Mouse (Mus musculus): Measurements from ENCODE around the gene Tm4sf5. TPM values are rescaled to one million over a fixed set of nuclear protein-coding genes. Genes with fewer than 3 reads are reported as not detected.
"Not testable (repeated sequence)": the region's sequence is repeated elsewhere in the genome, so short reads cannot be mapped to it uniquely, and the experiment has no call there.

Gene Tm4sf5
- not detected for total RNA-seq (2021)
- long read RNA-seq, experiment 1, result 0 reads
- long read RNA-seq, experiment 2, result 0 reads

DNA sequence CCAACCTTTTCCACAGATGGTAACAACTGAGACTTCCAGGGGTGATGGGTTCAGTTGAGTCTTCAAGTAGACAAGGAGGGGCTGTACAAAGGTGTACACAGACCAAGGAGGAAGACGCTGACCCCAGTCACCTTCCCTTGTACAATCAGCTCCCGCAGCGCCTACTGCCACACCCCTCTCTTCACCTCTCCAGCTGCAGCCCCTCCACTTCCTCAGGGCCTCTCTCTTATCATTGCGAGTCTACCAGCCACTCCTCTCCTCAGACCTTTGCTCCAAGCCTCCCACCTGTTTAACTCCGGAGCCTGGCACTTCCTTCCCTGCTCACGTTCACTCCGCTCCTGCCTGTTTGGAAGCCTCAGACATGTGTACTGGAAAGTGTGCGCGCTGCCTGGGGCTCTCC is at the start of gene Tm4sf5:
TSS of gene Tm4sf5 (plus strand) at position 275 of the 400 bp plus-strand sequence.
- no peak for DNase-seq (ENCODE audit: low spot score)

DNA sequence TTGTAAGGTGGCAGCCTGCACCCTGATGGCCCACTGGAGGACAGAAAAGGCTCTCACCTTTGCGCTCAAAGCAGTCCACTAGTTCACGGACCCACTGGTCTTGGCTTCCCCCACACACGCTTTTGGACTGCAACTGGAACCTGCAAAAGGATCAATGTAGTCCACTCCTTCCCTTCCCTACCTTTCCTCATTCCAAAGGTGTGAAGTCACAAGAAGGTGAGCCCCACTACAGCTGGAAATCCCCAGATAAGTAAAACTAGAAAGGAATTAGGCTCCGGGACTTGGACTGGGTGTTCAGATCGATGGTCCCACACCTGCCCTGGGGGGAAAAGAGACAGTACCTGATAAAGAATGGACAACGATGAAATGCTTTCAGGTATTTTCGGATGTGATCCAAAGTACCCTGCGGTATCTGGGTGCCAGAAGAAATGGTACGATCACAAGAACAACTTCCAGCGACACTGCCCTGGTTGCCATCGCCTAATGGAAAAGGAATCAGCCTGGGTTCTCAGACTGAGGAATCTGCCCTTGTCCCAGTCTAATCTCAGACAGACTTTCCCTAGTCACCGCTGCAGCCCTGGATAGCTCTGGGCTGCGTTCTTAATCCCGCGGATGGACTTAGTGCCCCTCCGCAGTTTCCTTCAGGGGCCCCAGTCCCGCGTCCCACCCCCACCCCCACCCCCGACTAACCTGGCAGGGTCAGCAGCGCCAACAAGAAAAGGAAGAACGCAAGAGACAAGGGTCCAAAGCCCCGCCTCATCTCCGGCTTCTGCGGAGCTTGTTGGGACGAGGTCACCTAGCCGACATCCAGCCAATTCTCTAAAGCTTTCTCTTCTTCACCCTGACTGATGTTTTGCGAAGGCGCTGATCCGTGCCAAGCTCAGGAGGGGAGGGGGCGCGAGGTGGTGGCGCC is 46.1 kb upstream of the Tm4sf5 start, which contains the start of gene Zmynd15:
TSS of gene Zmynd15 (plus strand) at position 746 of the 913 bp plus-strand sequence.
- DNase-seq (ENCODE audit: low spot score), result no peak

DNA sequence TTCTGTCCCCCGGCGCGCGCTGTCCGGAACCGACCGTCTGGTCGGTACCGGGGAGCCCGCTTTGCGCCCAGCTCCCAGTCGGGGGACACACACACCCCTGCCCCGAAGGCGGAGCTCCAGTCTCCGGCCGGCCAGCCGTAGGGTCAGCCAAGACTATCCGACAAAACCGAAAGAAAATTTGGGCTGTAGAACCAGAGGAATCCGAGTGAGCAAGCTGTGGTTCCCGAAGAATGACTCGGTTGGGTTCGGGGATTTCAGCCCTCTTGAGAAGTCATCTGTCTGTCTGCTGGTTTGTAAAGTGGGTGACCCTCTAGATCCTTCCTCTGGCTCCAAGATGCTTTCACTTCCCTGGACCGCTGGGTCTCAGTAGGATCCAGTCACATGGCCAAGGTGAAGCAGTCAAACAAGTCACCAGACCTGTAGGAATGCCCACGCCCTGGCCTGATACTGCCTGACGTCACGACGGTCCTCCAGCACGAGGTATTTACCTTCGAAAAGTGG is 45.4 kb upstream of the Tm4sf5 start, which contains the start of gene Cxcl16:
TSS of gene Cxcl16 (minus strand) at position 384 of the 501 bp plus-strand sequence.
- DNase-seq (ENCODE audit: low spot score), result peak; percentile 39

DNA sequence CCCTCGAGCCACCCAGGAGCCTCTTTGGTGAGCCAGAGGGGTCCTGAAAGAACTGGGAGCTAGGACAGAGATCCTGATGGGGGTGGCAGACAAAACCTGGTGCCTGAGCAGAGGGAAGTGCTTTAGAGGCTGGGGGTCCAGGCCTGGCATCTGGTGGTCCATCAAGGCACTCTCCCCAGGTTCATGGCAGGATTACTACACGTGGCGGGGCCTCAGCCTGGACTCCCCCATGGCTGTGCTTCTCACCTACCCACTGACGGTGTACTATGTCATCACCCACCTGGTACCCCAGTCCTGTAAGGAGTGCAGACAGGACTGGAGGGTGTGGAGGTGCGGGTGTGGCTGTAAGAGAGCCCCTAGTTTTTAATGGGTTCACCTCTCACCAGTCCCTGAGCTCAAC is 41.1 kb upstream of the Tm4sf5 start:
- DNase-seq (ENCODE audit: low spot score), result no peak

DNA sequence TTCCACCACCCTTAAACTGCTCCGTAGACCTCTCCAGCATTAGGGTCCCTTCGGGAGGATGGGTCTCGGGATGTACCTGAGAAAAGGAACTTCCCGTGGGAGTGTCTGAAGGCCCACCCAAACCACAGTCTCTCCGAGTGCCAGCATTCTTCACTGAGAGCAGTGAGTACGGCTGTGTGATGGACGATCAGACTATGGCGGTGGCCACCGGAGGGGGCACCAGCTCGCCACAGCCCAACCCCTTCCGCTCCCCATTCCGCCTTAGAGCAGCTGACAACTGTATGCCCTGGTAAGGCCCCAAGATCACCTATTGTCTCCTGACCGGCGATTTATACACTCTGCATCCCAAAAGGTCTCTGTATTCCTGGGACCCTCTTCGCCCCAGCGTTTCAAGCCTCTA is 39.8 kb upstream of the Tm4sf5 start:
- no peak for DNase-seq (ENCODE audit: low spot score)

DNA sequence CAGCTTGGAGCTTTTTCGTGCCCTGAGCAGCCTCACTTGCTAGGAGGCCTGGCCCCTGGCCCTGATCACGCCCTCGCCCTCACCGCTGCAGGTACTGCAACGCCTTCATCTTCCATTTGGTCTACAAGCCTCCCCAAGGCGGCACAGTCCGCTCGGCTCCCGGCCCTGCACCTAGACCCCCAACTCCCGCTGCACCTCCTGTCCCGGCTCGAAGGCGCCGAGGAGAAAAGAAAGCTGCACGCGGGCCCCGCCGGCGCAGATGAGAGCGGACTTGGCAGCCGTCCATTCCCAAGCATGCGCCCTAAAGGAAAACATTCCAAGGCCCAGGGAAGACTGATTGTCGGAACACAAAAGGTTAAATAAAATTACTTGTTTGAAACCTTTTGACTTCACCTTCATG is 39.2 kb upstream of the Tm4sf5 start:
- no peak for DNase-seq (ENCODE audit: low spot score)

DNA sequence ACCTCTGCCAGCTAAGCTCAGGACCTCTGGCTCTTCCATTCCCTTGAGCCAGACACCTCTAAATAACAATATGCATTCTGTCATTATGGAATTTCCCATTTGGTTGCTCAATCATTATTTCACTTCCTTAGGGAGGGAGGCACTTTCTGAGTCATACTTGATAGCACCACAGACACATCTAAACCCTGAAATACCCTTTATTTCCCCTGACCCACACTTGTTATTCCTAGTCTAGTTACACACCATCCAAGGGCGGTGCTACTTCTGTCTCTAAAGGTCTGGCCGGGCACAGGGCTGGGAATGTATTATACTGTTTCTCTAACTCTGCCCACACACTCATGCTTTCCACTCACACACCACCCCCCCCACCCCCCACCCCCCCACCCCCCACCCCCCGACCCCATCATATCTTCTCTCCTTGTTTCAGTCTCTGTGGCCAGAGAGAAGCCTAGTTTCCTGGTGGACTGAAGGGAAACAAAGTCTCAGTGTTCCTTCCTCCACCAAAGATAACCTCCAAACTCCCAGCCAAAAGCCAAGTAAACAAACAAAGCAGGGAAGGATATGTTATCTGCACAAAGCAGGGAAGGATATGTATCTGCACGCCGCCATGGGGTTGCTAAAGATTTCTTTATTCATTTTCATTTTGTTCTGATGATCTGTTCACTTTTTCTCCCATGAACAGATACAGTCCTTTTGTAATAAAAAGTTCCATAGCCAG is 37.0 kb upstream of the Tm4sf5 start:
- no peak for DNase-seq (ENCODE audit: low spot score)

DNA sequence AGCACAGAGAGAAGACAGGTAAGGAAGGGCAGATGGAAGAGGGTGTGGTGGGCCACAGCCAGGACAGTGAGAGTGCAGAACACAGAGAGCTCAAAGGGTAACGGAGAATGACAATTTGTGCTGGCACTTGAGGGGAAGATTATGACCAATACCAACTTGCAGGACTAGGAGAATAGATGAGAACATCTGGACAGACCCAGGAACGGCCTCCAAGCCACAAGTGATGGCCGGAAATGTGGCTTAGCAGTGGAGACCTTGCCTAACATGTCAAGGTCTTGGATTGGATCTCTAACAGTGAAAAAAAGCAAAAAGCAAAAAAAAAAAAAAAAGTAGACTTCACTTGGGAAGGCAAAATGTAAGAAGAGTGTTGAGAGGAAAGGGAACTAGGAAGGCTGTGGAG is 35.3 kb upstream of the Tm4sf5 start:
- DNase-seq (ENCODE audit: low spot score), result no peak

DNA sequence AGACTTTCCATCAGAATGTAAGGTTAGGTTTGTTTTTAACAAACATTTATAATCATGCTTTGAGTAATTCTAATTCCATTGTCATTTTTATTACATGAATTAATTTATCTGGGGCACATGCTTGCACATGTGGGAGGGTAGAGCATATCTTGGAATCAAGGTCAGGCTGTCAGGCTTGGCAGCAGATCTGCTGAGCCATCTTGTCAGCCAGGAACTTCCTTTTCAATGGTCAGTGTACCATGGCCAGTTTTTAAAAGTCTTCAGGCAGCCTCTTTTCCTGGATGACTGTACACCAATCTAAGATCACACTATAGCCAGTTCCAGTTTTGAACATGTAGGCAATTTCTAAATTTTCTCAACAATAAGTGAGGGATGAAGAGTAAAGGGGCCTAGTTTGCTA is 32.3 kb upstream of the Tm4sf5 start:
- no peak for DNase-seq (ENCODE audit: low spot score)

DNA sequence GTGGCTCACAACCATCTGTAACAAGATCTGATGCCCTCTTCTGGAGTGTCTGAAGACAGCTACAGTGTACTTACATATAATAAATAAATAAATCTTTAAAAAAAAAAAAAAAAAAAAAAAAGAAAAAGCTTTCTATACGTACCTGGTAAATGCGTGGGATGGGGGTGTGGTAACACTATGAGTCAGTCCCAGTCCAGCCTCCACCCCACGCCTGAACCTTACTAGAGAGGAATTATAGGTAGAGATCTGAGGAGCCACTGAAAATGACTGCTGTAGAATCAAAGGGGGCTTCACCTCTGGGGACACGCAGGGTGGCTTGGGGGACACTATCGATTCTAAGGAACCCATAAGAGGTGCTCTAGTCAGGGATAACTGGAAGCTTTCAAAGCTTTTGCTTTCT is 31.8 kb upstream of the Tm4sf5 start:
- DNase-seq (ENCODE audit: low spot score), result not testable (repeated sequence)

DNA sequence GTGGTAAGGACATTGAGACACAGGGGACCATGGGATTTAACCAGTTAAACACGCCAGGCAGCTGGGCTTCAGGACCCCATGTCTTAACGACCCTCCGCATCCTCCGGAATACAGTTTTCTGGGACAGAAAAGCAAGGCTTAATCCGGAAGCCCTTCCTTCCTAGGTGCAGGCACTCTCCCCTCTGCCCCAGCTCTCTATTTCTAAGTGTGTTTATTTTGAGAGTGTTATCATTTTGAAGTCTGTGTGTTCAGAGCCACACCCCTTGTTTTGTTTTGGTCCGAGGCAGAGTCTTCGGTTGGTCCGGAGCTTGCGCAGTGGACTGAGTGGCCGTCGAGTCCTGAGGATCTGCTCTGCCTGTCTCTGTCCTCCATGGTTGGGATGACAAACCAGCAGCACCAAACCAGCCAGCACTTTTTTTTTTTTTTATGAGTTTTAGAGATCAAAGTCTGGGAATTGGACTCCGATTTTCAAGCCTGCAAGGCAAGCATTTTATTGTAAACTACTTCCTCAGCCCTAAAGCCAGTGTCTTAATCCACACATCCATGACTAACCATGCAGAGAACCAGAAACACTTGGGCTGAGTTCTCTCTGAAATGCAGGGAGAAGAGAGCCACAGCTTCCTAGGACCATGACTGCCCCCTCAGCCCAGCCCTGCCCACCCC is 30.0 kb upstream of the Tm4sf5 start:
- DNase-seq (ENCODE audit: low spot score), result no peak

DNA sequence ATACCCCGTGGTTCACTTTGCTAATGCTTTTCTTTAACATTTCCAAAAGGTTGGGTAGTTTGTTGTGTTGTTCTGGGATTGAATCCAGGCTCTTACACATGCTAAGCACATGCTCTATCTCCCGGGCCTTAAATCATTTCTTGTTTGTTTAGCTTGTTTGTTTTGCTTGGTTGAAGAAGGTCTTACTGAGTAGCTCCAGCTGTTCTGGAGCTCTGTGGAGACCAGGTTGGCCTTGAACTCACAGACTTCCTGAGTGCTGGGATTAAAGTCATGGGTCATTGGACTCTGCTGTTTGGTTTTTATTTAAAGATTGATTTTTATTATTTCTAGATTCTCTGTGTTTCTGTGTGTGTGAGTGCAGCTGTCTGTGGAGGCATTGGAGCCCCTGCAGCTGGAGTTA is 19.5 kb upstream of the Tm4sf5 start:
- DNase-seq (ENCODE audit: low spot score), result no peak

DNA sequence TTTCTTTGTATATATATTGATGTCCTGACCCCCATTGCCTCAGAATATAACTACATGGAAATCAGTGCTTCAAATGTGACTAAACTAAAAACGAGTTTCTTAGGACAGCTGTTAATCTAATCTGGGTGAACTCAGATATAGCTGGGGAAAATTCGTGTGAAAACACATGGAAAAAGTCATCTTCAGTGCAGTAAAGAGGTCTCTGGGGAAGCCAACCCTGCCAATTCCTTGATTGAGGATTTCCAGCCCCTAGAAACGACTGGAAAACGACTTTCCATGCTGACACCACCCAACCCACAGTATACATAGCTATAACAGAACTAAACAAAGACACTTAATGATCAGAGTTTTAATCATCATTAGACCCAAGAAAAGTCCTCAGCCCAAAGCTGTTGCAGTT is 17.2 kb upstream of the Tm4sf5 start:
- DNase-seq (ENCODE audit: low spot score), result peak; percentile 15

DNA sequence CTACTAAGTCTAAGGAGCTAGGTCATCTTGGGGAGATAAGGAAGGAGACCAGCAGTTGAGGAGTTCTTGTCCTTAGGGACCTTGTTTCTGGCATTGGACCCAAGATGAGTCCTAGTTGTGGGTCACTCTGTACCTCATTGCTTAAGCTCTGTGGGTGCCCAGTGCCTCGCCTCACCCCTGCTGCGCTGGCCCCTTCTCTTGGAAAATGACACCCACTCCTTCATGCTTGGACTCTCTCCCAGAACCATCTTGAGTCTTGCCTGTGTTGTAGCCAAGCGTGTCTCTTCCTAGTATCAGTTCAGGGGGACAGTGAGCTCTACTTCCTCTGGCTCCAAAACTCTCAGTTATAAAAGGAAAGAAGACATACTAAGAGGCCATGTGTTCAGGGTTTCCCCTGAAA is 15.9 kb upstream of the Tm4sf5 start:
- DNase-seq (ENCODE audit: low spot score), result peak; percentile 79

DNA sequence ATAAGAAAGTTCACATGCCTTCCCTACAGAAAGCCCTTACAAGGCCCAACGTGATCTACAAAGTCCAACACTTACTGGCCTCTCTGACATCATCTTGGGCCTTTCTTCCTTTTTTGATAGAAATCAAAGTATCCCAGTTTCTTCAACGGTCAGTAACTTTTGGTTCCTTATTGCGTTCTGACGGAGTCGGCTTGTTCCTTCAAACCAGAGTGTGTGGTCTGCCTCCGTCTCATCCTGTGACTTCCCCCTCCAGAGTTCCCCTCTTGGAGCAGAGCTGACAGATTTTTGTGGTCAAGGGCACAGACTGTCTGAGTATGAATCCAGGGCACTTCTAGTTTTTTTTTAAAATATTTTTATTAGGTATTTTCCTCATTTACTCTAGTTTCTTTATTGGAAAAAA is 15.4 kb upstream of the Tm4sf5 start:
- DNase-seq (ENCODE audit: low spot score), result no peak

DNA sequence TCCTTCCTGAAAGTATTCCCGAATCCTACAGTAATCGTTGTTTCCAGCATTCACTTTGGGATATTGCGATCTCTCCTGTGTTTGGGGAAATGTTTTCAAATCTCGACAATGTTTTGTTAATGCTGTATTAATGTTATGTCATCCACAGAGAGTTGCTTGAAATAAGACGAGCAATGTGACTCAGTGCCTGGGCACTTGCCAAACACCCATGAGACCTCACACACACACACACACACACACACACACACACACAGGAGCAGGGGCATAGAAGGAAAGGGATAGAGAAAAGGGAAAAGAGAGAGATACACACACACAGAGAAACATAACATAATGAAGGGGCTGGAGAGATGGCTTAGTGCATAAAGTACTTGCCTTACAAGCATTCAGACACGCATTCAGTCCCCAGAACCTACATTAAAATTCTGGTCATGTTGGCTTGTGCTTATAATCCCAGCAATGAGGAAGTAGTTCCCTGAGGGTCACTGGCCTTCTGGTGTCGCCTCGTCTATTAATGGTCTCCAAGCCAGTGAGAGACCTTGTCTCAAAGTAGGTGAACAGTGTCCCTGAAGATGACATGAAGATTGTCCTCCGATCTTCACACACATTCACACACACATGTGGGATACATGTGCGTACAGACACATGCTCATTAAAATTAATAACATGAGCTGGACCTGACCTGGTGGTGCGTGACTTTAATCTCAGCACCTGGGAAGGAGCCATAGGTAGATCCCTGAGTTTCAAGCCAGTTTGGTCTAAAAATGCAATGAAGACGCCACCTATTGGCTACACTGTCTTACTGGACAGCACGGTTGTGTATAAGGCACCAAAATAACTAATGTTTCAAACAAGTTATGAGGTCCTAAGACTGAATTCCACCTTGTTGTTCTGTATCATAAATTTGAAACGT is 5.2 kb upstream of the Tm4sf5 start:
- DNase-seq (ENCODE audit: low spot score), result peak; percentile 24

DNA sequence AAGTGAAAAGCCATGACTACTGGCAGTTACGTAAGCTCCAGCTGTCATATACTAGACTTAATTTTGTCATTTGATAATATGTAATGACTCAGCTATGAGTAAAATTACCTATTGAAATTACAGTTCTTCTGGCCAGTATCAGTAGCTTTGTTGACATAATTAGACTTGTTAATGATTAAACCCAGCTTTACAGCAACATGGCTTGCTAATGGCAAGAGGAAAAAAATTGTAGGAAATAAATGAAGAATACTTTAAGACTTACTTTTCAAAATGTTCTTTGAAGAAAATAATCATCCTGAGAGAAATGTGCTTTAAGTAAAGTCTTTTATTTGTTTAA is 4.6 kb upstream of the Tm4sf5 start:
- no peak for DNase-seq (ENCODE audit: low spot score)

DNA sequence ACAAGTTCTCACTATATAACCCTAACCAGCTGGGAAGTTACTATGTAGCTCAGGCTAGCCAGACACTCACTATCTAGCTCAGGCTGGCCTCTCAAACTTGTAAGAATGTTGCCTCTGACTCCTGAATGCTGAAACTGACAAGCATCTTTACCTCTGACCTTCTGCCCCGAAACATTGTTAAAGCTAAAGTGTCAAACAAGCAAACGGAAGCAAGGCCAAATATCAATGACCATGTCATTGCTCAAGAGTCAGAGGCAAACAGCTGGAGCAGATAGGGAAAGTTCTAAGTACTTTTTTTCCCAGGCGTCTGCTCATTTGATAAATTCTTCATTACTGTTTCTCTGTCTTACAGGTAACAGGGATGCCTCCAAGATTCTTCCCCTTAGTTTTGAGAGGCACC is 3.0 kb upstream of the Tm4sf5 start:
- DNase-seq (ENCODE audit: low spot score), result no peak

DNA sequence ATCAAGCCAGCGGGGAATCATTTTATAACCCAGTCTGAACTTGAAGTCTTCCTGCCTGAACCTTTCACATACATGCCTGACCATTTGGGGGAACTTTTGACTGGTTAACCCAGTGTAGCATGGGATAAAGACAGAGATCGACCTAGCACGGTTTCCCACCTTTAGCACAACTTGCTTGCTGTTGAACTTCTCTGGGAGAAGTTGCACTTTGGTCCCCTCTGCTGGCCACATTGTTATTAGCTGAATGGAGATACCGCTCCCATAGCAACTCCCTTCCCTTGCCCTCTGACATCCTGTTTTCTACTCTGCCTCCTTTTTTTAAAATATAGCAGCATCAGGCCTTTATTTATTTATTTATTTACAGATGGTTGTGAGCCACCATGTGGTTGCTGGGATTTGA is 1.3 kb downstream of the Tm4sf5 start:
- peak; percentile 77 for DNase-seq (ENCODE audit: low spot score)

DNA sequence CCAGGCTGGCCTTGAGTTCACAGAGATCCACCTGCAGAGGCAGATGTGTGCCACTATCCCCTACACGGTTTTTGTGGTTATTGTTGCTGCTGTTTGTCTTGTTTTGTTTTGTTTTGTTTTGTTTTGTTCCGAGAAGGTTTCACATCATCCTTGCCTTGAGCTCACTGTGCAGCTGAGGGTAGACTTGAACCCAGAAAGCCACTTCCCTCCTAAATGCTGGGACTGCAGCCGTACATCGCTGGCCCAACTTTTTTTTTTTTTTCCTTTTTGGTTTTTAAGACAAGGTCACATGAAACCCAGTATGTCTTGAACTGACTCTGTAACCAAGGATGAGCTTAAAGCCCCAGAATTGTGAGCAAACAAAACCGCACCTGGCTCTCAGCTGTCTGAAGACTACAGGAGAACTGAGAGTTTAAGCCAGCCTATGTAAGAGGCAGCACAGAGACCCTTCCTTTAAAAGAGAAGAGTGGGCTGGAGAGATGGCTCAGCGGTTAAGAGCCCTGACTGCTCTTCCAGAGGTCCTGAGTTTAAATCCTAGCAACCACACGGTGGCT is 2.0 kb downstream of the Tm4sf5 start:
- DNase-seq (ENCODE audit: low spot score), result no peak

All from gastrocnemius, adult 18-20 months (tissue).